Mouse (Mus musculus) liver, embryonic 15.5 days (tissue): ENCODE data around the gene Cep128. TPM values are rescaled to one million over a fixed set of nuclear protein-coding genes. Genes with fewer than 3 reads are reported as not detected.

Experiments
- ATAC-seq: fragments of 200-750 bp; cut with Nextera tagmentation; 2 replicates; pipeline ENCODE4 v1.8.0; 2017; ENCODE audit warnings: moderate number of reproducible peaks, mild to moderate bottlenecking, moderate library complexity; ENCODE audit not compliant: insufficient read depth
- H3K27ac ChIP-seq: fragments of 300-500 bp; sonication (generic); replicated peaks from 2 replicates; pipeline ENCODE4 v1.5.1; 2015; ENCODE audit warnings: mild to moderate bottlenecking, inconsistent platforms
- H3K27me3 ChIP-seq: fragments of 300-500 bp; sonication (generic); 2 replicates; pipeline ENCODE4 v1.6.1; 2015; ENCODE audit warnings: mild to moderate bottlenecking, inconsistent platforms
- H3K36me3 ChIP-seq: fragments of 300-500 bp; sonication (generic); replicated peaks from 2 replicates; pipeline ENCODE4 v1.6.1; 2015; ENCODE audit warnings: moderate library complexity, mild to moderate bottlenecking, inconsistent platforms
- H3K4me1 ChIP-seq: fragments of 300-500 bp; sonication (generic); replicated peaks from 2 replicates; pipeline ENCODE4 v1.6.1; 2015; ENCODE audit warnings: inconsistent platforms
- H3K4me2 ChIP-seq: fragments of 300-500 bp; sonication (generic); 2 replicates; pipeline ENCODE4 v1.6.1; 2015; ENCODE audit warnings: moderate library complexity, mild to moderate bottlenecking, inconsistent platforms
- H3K4me3 ChIP-seq: fragments of 300-500 bp; sonication (generic); replicated peaks from 2 replicates; pipeline ENCODE4 v1.5.1; 2015; ENCODE audit warnings: mild to moderate bottlenecking, inconsistent platforms
- H3K9ac ChIP-seq: fragments of 300-500 bp; sonication (generic); 2 replicates; pipeline ENCODE4 v1.6.1; 2015; ENCODE audit warnings: moderate library complexity, mild to moderate bottlenecking, inconsistent platforms
- H3K9me3 ChIP-seq: fragments of 300-500 bp; sonication (generic); replicated peaks from 2 replicates; pipeline ENCODE4 v1.6.1; 2016; ENCODE audit warnings: inconsistent platforms
- WGBS: fragments of 180-500 bp; shearing (Covaris S2); methylation state at CpG from one replicate; pipeline ENCODE4 v1.1.7; 2015; ENCODE audit warnings: mixed read lengths; ENCODE audit not compliant: insufficient replicate concordance; 5-methylcytosine and 5-hydroxymethylcytosine counted together
- polyA plus RNA-seq: library from polyadenylated mRNA; unstranded; fragments of >200 nt; fragmentation: Nextera tagmentation; extraction: Ambion mirVana; gene quantifications from 2 replicates; pipeline ENCODE4 v1.2.1, GENCODE M21; 2015

Gene Cep128
- polyA plus RNA-seq, 1 experiment from 2014 or later = 8.6 TPM

DNA sequence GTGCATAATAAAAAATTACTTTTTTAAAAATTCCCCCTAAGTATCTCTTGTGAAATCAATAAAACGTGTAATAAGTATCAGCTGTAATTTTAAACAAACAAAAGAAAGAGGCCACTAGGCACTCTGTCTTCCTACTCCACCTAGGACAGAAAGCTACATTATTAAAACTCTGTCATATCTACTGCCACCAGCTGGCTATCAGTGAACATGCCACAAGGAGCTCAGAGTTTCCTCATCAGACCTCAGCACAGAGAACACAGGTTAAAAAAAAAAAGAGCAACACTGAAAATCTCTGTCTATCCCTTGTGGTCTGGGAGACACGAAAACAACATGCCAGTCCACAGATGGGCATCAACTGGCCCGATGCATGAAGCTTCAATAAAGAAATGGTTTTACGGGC is 295.9 kb downstream of the Cep128 start:
- no peak overlapping the region for H3K9ac ChIP-seq
- no peaks in the 10 kb centered on the region for H3K4me1 ChIP-seq
- H3K9me3 ChIP-seq = no peaks in the 10 kb centered on the region
- WGBS = 56% methylated on average over 4 of the region's 4 CpGs
- no peaks in the 10 kb centered on the region for H3K36me3 ChIP-seq
- no peak overlapping the region for H3K27ac ChIP-seq
- H3K27me3 ChIP-seq = no peaks in the 10 kb centered on the region
- ATAC-seq = no peak
- H3K4me3 ChIP-seq = no peak overlapping the region
- no peak overlapping the region for H3K4me2 ChIP-seq

- Histone ChIP-seq H3K4me2 (no peak overlapping the region), H3K27me3 (no peaks in the 10 kb centered on the region), H3K36me3 (no peaks in the 10 kb centered on the region), H3K4me1 (no peaks in the 10 kb centered on the region), H3K27ac (no peak overlapping the region), H3K9me3 (no peaks in the 10 kb centered on the region), H3K9ac (no peak overlapping the region), H3K4me3 (no peak overlapping the region)
- no peak for ATAC-seq
- 86% methylated on average over 9 of the region's 9 CpGs for WGBS
Observed at GRCm38 (mm10) chr12:91085967-91086366, 298.2 kb downstream of the Cep128 start.

DNA sequence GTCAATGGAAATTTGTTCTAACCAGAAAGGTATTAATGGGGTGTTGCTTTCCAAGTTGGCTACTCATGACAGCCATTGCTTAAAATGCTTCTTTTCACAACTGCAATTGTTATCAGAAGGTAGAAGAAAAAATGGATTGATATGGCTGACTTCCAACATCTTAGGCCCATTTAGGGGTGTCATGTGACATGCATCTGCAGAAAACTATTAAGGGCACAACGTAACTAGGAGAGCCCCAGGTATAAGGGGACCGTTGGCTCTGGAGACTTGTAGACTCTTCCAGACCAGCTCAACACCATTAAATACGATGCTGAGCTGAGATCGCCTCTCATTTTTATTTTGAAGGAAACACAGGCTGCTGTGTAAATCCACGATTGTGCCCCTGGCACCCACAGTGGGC is 308.6 kb downstream of the Cep128 start:
- no peak overlapping the region for H3K4me3 ChIP-seq
- H3K27ac ChIP-seq = no peak overlapping the region
- no peak overlapping the region for H3K9ac ChIP-seq
- H3K4me2 ChIP-seq = no peak overlapping the region
- H3K4me1 ChIP-seq = no peaks in the 10 kb centered on the region
- H3K9me3 ChIP-seq = no peaks in the 10 kb centered on the region
- ATAC-seq = no peak
- no peaks in the 10 kb centered on the region for H3K27me3 ChIP-seq
- H3K36me3 ChIP-seq = no peaks in the 10 kb centered on the region
- 82% methylated on average over 5 of the region's 5 CpGs for WGBS

- WGBS = 79% methylated on average over 2 of the region's 2 CpGs
- no peak overlapping the region for H3K4me3 ChIP-seq
Observed at GRCm38 (mm10) chr12:91070551-91071045, 313.6 kb downstream of the Cep128 start.

DNA sequence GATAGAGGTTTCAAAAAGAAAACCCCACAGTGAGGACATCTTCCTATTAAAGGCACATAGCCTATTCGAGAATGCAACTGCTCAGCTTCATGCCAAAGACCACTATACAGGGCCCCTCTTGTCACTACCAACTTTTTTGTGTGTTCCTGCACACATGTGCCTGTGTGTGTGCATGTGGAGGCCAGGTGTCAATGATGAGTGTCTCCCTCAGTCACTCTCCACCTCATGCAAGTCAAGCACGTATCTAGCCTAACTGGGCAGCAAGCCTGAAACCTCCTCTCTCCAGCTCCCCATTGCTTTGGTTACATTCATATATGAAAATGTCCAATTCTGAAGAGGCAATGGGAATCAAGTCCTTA is 317.1 kb downstream of the Cep128 start:
- Histone ChIP-seq H3K9me3 (no peaks in the 10 kb centered on the region), H3K4me1 (no peaks in the 10 kb centered on the region), H3K4me2 (no peak overlapping the region), H3K4me3 (no peak overlapping the region), H3K27ac (no peak overlapping the region), H3K36me3 (no peaks in the 10 kb centered on the region), H3K9ac (no peak overlapping the region), H3K27me3 (no peaks in the 10 kb centered on the region)
- ATAC-seq = no peak
- 75% methylated on average over 2 of the region's 2 CpGs for WGBS

More at GRCm38 (mm10) chr12:91070551-91071045, 313.6 kb downstream of the Cep128 start:
- no peak for ATAC-seq
- no peaks in the 10 kb centered on the region for H3K9me3 ChIP-seq
- no peak overlapping the region for H3K9ac ChIP-seq
- no peak overlapping the region for H3K4me2 ChIP-seq
- H3K36me3 ChIP-seq = no peaks in the 10 kb centered on the region
- no peak overlapping the region for H3K27ac ChIP-seq
- no peaks in the 10 kb centered on the region for H3K4me1 ChIP-seq
- no peaks in the 10 kb centered on the region for H3K27me3 ChIP-seq

DNA sequence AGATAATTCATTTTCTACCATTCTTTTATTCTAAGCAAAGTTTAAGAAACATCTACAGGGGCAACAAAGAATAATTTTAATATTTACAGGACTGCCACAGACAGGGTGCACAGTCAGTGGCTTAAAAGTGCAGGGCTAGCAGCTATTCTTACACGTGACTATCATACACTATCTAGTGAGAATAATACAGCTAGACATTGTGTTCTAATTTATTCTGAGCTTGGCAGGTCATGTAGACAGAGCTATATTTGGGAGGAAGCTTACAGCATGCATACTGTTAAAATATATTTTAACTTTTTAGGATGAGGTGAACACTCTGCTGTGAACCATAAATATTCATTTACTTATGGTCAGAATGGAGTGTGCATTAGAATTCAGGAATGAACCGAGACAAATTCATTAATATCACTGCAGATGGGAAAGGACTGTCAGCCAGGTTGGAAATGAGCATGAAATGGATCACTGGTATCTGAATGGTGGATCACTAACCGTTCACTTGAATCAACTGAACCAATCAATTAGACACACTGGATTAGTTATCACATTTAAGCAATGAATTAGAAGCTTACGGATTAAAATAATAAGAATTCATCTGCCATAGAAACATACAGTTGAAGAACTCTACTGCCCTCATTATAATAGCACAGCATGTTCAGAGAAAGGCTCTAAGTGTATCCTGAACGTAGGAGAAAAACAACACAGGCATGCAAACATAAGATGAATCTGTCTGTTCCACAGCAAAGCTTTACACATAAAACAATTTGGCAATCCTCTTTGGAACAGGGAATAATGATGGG is 317.7 kb downstream of the Cep128 start:
- no peaks in the 10 kb centered on the region for H3K27me3 ChIP-seq
- no peak overlapping the region for H3K9ac ChIP-seq
- no peaks in the 10 kb centered on the region for H3K9me3 ChIP-seq
- H3K36me3 ChIP-seq = no peaks in the 10 kb centered on the region
- no peak for ATAC-seq
- WGBS = 69% methylated on average over 5 of the region's 5 CpGs
- no peak overlapping the region for H3K4me3 ChIP-seq
- no peaks in the 10 kb centered on the region for H3K4me1 ChIP-seq
- H3K4me2 ChIP-seq = no peak overlapping the region
- H3K27ac ChIP-seq = no peak overlapping the region

DNA sequence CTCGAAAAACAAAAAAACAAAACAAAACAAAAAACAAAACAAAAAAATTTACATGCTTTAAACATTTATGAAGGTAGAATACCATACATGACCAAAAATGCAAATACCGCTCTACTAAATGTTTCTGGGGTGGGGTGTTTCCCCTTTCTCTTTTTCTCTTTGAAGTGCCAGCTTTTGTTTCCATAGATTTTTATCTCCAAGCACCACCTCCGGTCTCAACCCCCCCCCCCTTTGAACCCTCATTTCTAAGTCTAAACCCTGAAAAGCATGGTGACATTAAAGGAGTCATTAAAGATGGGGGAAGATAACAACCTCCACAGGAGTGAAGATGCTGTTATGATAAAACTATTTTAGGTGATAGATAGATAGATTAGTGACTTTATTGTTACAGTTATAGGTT is 318.8 kb downstream of the Cep128 start:
- Histone ChIP-seq H3K9ac (no peak overlapping the region), H3K27me3 (no peaks in the 10 kb centered on the region), H3K4me2 (no peak overlapping the region), H3K36me3 (no peaks in the 10 kb centered on the region), H3K4me3 (no peak overlapping the region), H3K4me1 (no peaks in the 10 kb centered on the region), H3K9me3 (no peaks in the 10 kb centered on the region), H3K27ac (no peak overlapping the region)
- ATAC-seq = no peak
- WGBS = 68% methylated on average over 3 of the region's 3 CpGs

GRCm38 (mm10) chr12:91064368-91064999 is 319.7 kb downstream of the Cep128 start:
- no peak overlapping the region for H3K27ac ChIP-seq
- H3K4me3 ChIP-seq = no peak overlapping the region
- no peaks in the 10 kb centered on the region for H3K4me1 ChIP-seq
- no peaks in the 10 kb centered on the region for H3K27me3 ChIP-seq
- no peak for ATAC-seq
- no peak overlapping the region for H3K9ac ChIP-seq
- no peaks in the 10 kb centered on the region for H3K9me3 ChIP-seq
- no peaks in the 10 kb centered on the region for H3K36me3 ChIP-seq
- no peak overlapping the region for H3K4me2 ChIP-seq

DNA sequence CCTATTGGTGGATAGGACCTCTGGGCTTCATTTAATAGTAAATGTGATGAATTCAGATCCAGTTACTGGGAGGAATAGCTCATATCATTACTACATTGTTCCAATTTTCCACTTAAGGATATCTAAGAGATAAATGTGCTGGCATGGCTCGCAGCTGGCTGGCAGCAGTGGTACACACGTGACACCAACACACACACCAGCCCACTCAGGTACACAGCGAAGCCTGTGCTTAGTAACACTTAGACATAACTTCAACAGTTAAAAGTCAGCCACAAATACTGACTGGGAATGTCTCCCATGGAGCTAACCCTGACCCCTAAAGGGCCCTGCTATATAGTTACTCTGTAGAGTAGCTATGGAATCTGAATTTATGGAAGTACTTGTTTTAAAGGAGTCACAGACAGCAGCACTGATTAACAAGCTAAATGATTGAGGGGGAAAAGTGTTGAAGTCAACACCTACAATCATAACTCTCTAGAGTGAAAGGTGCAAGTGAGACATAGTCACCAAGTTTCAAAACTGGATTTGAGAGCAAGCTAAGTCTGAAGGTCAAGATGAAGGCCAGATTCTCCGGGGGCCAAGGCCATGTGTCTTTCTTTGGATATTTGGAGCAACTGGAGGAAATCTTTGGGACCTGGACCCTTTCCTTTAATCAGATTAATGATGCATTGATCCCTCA is 320.7 kb downstream of the Cep128 start:
- ATAC-seq = no peak
- 89% methylated on average over 4 of the region's 4 CpGs for WGBS

DNA sequence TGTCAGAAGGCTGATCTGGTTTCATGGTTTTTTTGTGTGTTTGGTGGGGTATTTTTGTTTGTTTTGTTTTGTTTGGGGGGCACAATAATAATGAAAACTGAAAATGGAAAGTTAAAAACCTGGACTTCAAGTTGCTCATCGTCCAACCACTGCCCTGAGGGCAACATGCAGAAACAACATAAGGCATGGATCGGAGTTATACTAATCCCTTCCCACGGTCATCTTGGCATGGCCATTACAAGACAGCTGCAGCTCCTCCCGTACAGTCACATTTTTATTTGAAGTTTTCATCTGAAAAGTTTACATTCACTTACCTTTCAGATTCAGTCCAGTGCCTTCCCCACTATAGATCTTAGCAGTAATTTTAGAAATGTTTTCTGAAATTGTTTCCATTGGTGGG is 321.5 kb downstream of the Cep128 start:
- no peak overlapping the region for H3K9ac ChIP-seq
- no peaks in the 10 kb centered on the region for H3K36me3 ChIP-seq
- WGBS = 86% methylated on average over 4 of the region's 4 CpGs
- no peak overlapping the region for H3K4me3 ChIP-seq
- no peaks in the 10 kb centered on the region for H3K9me3 ChIP-seq
- no peak overlapping the region for H3K4me2 ChIP-seq
- no peak overlapping the region for H3K27ac ChIP-seq
- no peaks in the 10 kb centered on the region for H3K4me1 ChIP-seq
- no peak for ATAC-seq
- H3K27me3 ChIP-seq = no peaks in the 10 kb centered on the region

More for the DNA sequence above, 320.7 kb downstream of the Cep128 start:
- Histone ChIP-seq H3K4me2 (no peak overlapping the region), H3K9me3 (no peaks in the 10 kb centered on the region), H3K4me1 (no peaks in the 10 kb centered on the region), H3K36me3 (no peaks in the 10 kb centered on the region), H3K27me3 (no peaks in the 10 kb centered on the region), H3K27ac (no peak overlapping the region), H3K4me3 (no peak overlapping the region), H3K9ac (no peak overlapping the region)

DNA sequence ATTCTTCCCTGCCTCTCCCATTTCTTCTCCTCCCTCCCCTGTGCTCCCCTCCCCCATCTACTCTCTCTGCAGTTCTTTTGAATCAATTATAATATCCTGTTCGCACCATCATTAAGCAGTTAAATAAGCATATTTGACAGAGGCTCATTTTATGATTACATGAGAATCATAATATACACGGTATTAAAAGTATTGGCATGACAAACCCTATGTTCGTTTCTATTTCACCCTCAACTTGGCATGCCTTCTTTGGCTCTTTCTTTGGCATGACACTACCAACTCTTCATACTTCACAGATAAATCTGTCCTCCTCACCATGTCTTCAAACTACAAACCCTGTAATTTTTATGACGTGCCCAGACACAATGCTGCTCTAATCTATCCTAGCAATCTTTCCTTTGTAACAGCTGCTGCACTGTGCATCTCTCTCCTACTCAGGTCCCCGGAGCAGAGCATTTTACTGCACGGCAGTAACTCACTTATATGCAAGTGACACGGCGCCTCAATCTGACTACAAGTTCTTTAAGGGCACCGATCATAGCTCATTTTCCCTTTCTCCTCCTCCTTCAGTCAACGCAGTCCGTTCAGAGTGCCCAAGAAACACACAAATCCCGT is 324.4 kb downstream of the Cep128 start:
- Histone ChIP-seq H3K36me3 (no peaks in the 10 kb centered on the region), H3K4me1 (no peaks in the 10 kb centered on the region), H3K27ac (no peak overlapping the region), H3K9me3 (no peaks in the 10 kb centered on the region), H3K4me3 (no peak overlapping the region), H3K27me3 (no peaks in the 10 kb centered on the region), H3K9ac (no peak overlapping the region), H3K4me2 (no peak overlapping the region)
- 78% methylated on average over 12 of the region's 12 CpGs for WGBS
- no peak for ATAC-seq
